Mouse (Mus musculus): Measurements from ENCODE around the gene Efcab6.

- TF ChIP-seq POLR2A (IDR thresholded peaks at IDR 0.05; ENCODE audit: low read depth, low read length) (no peak), CTCF (IDR thresholded peaks at IDR 0.05; ENCODE audit: extremely low read depth, insufficient read length, insufficient replicate concordance, low read depth, low read length) (no peak)
These were observed 40.3 kb downstream of the Efcab6 start for GRCm38 (mm10) chr15:84024851-84025250.
